11 mouse cellular contexts compared by ENCODE assay signal in genomic region chr14:45074902-45075488, GRCm38 (mm10).
DNase-seq lines count a peak whose midpoint lies in the region; ATAC-seq and TF ChIP-seq lines count a peak whose summit lies in the region.
"Had no signal": no experiment of that assay in that cellular context is flagged by ENCODE, and none has a peak within 500 bp of the region (broad histone marks: within the 10 kb centered on the region; RNA-seq: fewer than 3 reads in every experiment).

No protein-coding gene starts in this region.

- H3K27ac ChIP-seq in heart, embryonic 12.5 days (ENCODE audit: poor library complexity, severe bottlenecking) = no peak overlapping the region
- H3K27ac ChIP-seq in lung, embryonic 16.5 days (ENCODE audit: low read length) = no peak overlapping the region
- no peak overlapping the region for H3K27ac ChIP-seq in forebrain, postnatal 0 days (ENCODE audit: low read depth, low read length)
- H3K27ac ChIP-seq: embryonic facial prominence, embryonic 15.5 days; midbrain, embryonic 12.5 days had no signal

- no peak overlapping the region for H3K4me3 ChIP-seq in heart, embryonic 12.5 days
- no peak overlapping the region for H3K4me3 ChIP-seq in lung, embryonic 16.5 days (ENCODE audit: low read length)
- H3K4me3 ChIP-seq in forebrain, postnatal 0 days (ENCODE audit: low read depth, low read length) = no peak overlapping the region
- H3K4me3 ChIP-seq: embryonic facial prominence, embryonic 15.5 days; midbrain, embryonic 12.5 days had no signal

- H3K4me2 ChIP-seq in heart, embryonic 12.5 days = no peak overlapping the region
- H3K4me2 ChIP-seq in lung, embryonic 16.5 days (ENCODE audit: low read depth, low read length) = no peak overlapping the region
- H3K4me2 ChIP-seq in forebrain, postnatal 0 days (ENCODE audit: low read depth) = no peak overlapping the region
- H3K4me2 ChIP-seq: embryonic facial prominence, embryonic 15.5 days; midbrain, embryonic 12.5 days had no signal

- no peak overlapping the region for H3K9ac ChIP-seq in heart, embryonic 12.5 days
- H3K9ac ChIP-seq in lung, embryonic 16.5 days (ENCODE audit: low read length) = no peak overlapping the region
- H3K9ac ChIP-seq in forebrain, postnatal 0 days = no peak overlapping the region
- H3K9ac ChIP-seq: embryonic facial prominence, embryonic 15.5 days; midbrain, embryonic 12.5 days had no signal

- 41% methylated on average over 4 of the region's 4 CpGs for WGBS in heart, embryonic 12.5 days
- 22% methylated on average over 4 of the region's 4 CpGs for WGBS in lung, embryonic 16.5 days
- 81% methylated on average over 4 of the region's 4 CpGs for WGBS in forebrain, postnatal 0 days

- peak; percentile 93 for DNase-seq in heart, adult 11 months
- peak; percentile 40 for DNase-seq in CD4-positive, CD25-positive, alpha-beta regulatory T cell, adult 2 months (ENCODE audit: low read depth, low spot score)
- DNase-seq in heart, postnatal 10 days = peak; percentile 9 to 23
- no peak for DNase-seq in left cerebral cortex, adult 8-10 months (ENCODE audit: low spot score in 2 of 2)
- DNase-seq in layer of hippocampus, postnatal 10 days (ENCODE audit: low spot score in 2 of 2) = no peak
- no peak for DNase-seq in forebrain, postnatal 0 days
- DNase-seq: cerebellum, adult 9-10 months had no signal

- TF ChIP-seq CTCF in forebrain, postnatal 0 days (IDR thresholded peaks at IDR 0.05; ENCODE audit: low read depth) = no peak

- intact Hi-C loops in heart, postnatal 10 days (cut with DNase I) = no loop called here

- ATAC-seq in heart, embryonic 12.5 days (ENCODE audit: insufficient number of reproducible peaks, low FRiP score) = no peak
- ATAC-seq in lung, embryonic 16.5 days (ENCODE audit: low read depth) = peak; percentile 88
- ATAC-seq in forebrain, postnatal 0 days = no peak

- H3K27me3 ChIP-seq in heart, embryonic 12.5 days (replicated peaks) = peaks cover 13% of the 10 kb centered on the region; the same call in 1 of the 2 replicates
- no peaks in the 10 kb centered on the region for H3K27me3 ChIP-seq in lung, embryonic 16.5 days (ENCODE audit: control insufficient read depth, insufficient read depth, low read depth, low read length)
- H3K27me3 ChIP-seq in forebrain, postnatal 0 days (ENCODE audit: insufficient read depth, low read length) = no peaks in the 10 kb centered on the region
- H3K27me3 ChIP-seq: embryonic facial prominence, embryonic 15.5 days; midbrain, embryonic 12.5 days had no signal

- H3K9me3 ChIP-seq in heart, embryonic 12.5 days (replicated peaks) = no peaks in the 10 kb centered on the region
- H3K9me3 ChIP-seq in lung, embryonic 16.5 days (ENCODE audit: control insufficient read depth, low read length) = no peaks in the 10 kb centered on the region
- no peaks in the 10 kb centered on the region for H3K9me3 ChIP-seq in forebrain, postnatal 0 days (ENCODE audit: low read length)
- H3K9me3 ChIP-seq: embryonic facial prominence, embryonic 15.5 days; midbrain, embryonic 12.5 days had no signal

- H3K4me1 ChIP-seq in heart, embryonic 12.5 days (replicated peaks) = no peaks in the 10 kb centered on the region
- no peaks in the 10 kb centered on the region for H3K4me1 ChIP-seq in lung, embryonic 16.5 days (replicated peaks; ENCODE audit: control insufficient read depth, insufficient read depth, low read length)
- no peaks in the 10 kb centered on the region for H3K4me1 ChIP-seq in forebrain, postnatal 0 days (ENCODE audit: insufficient read depth)
- H3K4me1 ChIP-seq: embryonic facial prominence, embryonic 15.5 days; midbrain, embryonic 12.5 days had no signal

- H3K36me3 ChIP-seq in heart, embryonic 12.5 days = no peaks in the 10 kb centered on the region
- no peaks in the 10 kb centered on the region for H3K36me3 ChIP-seq in lung, embryonic 16.5 days (ENCODE audit: control insufficient read depth, insufficient read depth, low read length)
- H3K36me3 ChIP-seq in forebrain, postnatal 0 days (ENCODE audit: insufficient read depth) = no peaks in the 10 kb centered on the region
- H3K36me3 ChIP-seq: embryonic facial prominence, embryonic 15.5 days; midbrain, embryonic 12.5 days had no signal

Comparison
In these comparisons a context has a peak if more than half of its experiments do, and no peak if none do; other contexts are left out.
1. DNase-seq: peak in heart, adult 11 months (single experiment), CD4-positive, CD25-positive, alpha-beta regulatory T cell, adult 2 months (single experiment) and heart, postnatal 10 days (2 of 2); none in left cerebral cortex, adult 8-10 months (0 of 2), layer of hippocampus, postnatal 10 days (0 of 2) and forebrain, postnatal 0 days (single experiment).